Mouse (Mus musculus) hindbrain, embryonic 10.5 days (tissue): ENCODE data around the gene Zfp804b. TPM values are rescaled to one million over a fixed set of nuclear protein-coding genes. Genes with fewer than 3 reads are reported as not detected.

Experiments
- DNase-seq: peaks from one replicate; pipeline ENCODE4 v3.0.0-alpha.2; 2017; ENCODE audit warnings: low spot score
- H3K27ac ChIP-seq: fragments of 300-500 bp; sonication (generic); 2 replicates; pipeline ENCODE4 v1.5.1; 2016; ENCODE audit warnings: mild to moderate bottlenecking, moderate library complexity
- H3K27me3 ChIP-seq: fragments of 300-500 bp; sonication (generic); 2 replicates; pipeline ENCODE4 v1.6.1; 2016; ENCODE audit warnings: mild to moderate bottlenecking; ENCODE audit not compliant: poor library complexity, insufficient read depth, severe bottlenecking
- H3K36me3 ChIP-seq: fragments of 300-500 bp; sonication (generic); 2 replicates; pipeline ENCODE4 v1.6.1; 2016; ENCODE audit warnings: mild to moderate bottlenecking, moderate library complexity
- H3K4me1 ChIP-seq: fragments of 300-500 bp; sonication (generic); replicated peaks from 2 replicates; pipeline ENCODE4 v1.6.1; 2016; ENCODE audit warnings: mild to moderate bottlenecking
- H3K4me3 ChIP-seq: fragments of 300-500 bp; sonication (generic); 2 replicates; pipeline ENCODE4 v1.5.1; 2016; ENCODE audit warnings: mild to moderate bottlenecking, moderate library complexity
- H3K9me3 ChIP-seq: fragments of 300-500 bp; sonication (generic); 2 replicates; pipeline ENCODE4 v1.6.1; 2016; ENCODE audit warnings: mild to moderate bottlenecking, moderate library complexity
- WGBS: fragments of 180-500 bp; shearing (Covaris S2); methylation state at CpG from one replicate; pipeline ENCODE4 v1.1.7; 2016; 5-methylcytosine and 5-hydroxymethylcytosine counted together
- polyA plus RNA-seq: library from polyadenylated mRNA; unstranded; fragments of >200 nt; fragmentation: Nextera tagmentation; extraction: Ambion mirVana; gene quantifications from 2 replicates; pipeline ENCODE4 v1.2.1, GENCODE M21; 2016

Gene Zfp804b
- polyA plus RNA-seq, 1 experiment from 2014 or later: 0.22 TPM

DNA sequence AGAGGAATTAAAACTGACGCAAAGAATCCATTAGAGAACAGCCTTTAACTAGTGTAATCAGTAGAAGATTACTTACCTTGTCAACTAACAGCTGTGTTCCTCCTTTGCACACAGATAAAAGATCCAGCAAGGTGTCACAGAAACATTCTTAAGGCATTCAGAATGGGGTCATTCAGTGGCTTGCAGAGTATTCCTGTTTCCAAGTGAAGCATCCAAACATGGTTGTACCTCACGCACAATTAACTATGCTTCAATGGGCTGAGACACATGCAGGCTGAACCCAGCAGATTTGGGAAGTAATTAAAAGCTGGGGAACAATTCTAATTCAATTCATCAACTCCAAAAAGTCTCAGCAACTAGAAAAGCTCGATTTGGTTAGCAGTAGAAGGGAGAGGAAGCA lies 337.1 kb downstream of the Zfp804b start:
- no peaks in the 10 kb centered on the region for H3K4me1 ChIP-seq
- 51% methylated on average over 3 of the region's 3 CpGs for WGBS
- no peak for DNase-seq
- no peaks in the 10 kb centered on the region for H3K9me3 ChIP-seq
- no peaks in the 10 kb centered on the region for H3K36me3 ChIP-seq
- no peak overlapping the region for H3K4me3 ChIP-seq
- no peak overlapping the region for H3K27ac ChIP-seq
- H3K27me3 ChIP-seq: no peaks in the 10 kb centered on the region

GRCm38 (mm10) chr5:6983993-6984392 lies 360.6 kb downstream of the Zfp804b start:
- WGBS: 90% methylated on average over 4 of the region's 4 CpGs
- H3K36me3 ChIP-seq: no peaks in the 10 kb centered on the region
- H3K4me3 ChIP-seq: no peak overlapping the region
- no peaks in the 10 kb centered on the region for H3K4me1 ChIP-seq
- H3K27ac ChIP-seq: no peak overlapping the region
- H3K9me3 ChIP-seq: no peaks in the 10 kb centered on the region
- no peaks in the 10 kb centered on the region for H3K27me3 ChIP-seq
- DNase-seq: no peak

GRCm38 (mm10) chr5:6934837-6935236 lies 409.7 kb downstream of the Zfp804b start:
- Histone ChIP-seq H3K27ac (no peak overlapping the region), H3K36me3 (no peaks in the 10 kb centered on the region), H3K4me1 (no peaks in the 10 kb centered on the region), H3K4me3 (no peak overlapping the region), H3K27me3 (no peaks in the 10 kb centered on the region), H3K9me3 (no peaks in the 10 kb centered on the region)
- 83% methylated on average over 1 of the region's 1 CpGs for WGBS
- no peak for DNase-seq

- no peaks in the 10 kb centered on the region for H3K9me3 ChIP-seq
- H3K27ac ChIP-seq: no peak overlapping the region
- H3K27me3 ChIP-seq: no peaks in the 10 kb centered on the region
- no peaks in the 10 kb centered on the region for H3K36me3 ChIP-seq
- H3K4me3 ChIP-seq: no peak overlapping the region
- WGBS: 83% methylated on average over 3 of the region's 3 CpGs
- no peaks in the 10 kb centered on the region for H3K4me1 ChIP-seq
- DNase-seq: no peak
These were observed 433.3 kb downstream of the Zfp804b start for GRCm38 (mm10) chr5:6911290-6911689.

GRCm38 (mm10) chr5:6881396-6881795 lies 463.2 kb downstream of the Zfp804b start:
- H3K4me1 ChIP-seq: no peaks in the 10 kb centered on the region
- H3K4me3 ChIP-seq: no peak overlapping the region
- H3K27me3 ChIP-seq: no peaks in the 10 kb centered on the region
- H3K36me3 ChIP-seq: no peaks in the 10 kb centered on the region
- no peak for DNase-seq
- H3K27ac ChIP-seq: no peak overlapping the region
- no peaks in the 10 kb centered on the region for H3K9me3 ChIP-seq

- Histone ChIP-seq H3K27ac (no peak overlapping the region), H3K4me3 (no peak overlapping the region), H3K27me3 (no peaks in the 10 kb centered on the region), H3K36me3 (no peaks in the 10 kb centered on the region), H3K4me1 (no peaks in the 10 kb centered on the region), H3K9me3 (no peaks in the 10 kb centered on the region)
- no peak for DNase-seq
- WGBS: 92% methylated on average over 6 of the region's 6 CpGs
These were observed 473.0 kb downstream of the Zfp804b start for GRCm38 (mm10) chr5:6871566-6871965.

DNA sequence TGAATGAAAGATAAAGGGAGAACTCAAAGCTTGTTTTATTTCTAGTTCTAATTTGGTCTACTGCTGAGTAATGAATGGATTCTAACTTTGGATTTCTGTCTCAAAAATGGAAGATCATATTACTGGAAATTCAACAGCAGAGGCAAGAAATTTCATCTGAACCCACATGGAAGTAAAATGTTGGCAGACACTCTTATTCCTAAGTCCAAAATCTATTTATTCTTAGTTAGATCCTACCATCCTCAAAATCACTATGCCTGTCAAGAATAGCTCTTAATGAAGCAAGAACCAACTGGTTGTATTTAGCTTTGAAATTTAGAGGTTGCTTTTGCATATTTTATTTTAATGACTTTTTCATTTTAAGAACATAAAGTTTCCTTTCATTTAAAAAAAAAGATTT lies 473.6 kb downstream of the Zfp804b start:
- H3K4me1 ChIP-seq: no peaks in the 10 kb centered on the region
- DNase-seq: no peak
- H3K27ac ChIP-seq: no peak overlapping the region
- H3K4me3 ChIP-seq: no peak overlapping the region
- H3K27me3 ChIP-seq: no peaks in the 10 kb centered on the region
- no peaks in the 10 kb centered on the region for H3K36me3 ChIP-seq
- H3K9me3 ChIP-seq: no peaks in the 10 kb centered on the region

GRCm38 (mm10) chr5:6795396-6795795 lies 549.2 kb downstream of the Zfp804b start:
- Histone ChIP-seq H3K4me1 (no peaks in the 10 kb centered on the region), H3K9me3 (no peaks in the 10 kb centered on the region), H3K27ac (no peak overlapping the region), H3K36me3 (no peaks in the 10 kb centered on the region), H3K4me3 (no peak overlapping the region), H3K27me3 (no peaks in the 10 kb centered on the region)
- WGBS: 84% methylated on average over 2 of the region's 2 CpGs
- no peak for DNase-seq

DNA sequence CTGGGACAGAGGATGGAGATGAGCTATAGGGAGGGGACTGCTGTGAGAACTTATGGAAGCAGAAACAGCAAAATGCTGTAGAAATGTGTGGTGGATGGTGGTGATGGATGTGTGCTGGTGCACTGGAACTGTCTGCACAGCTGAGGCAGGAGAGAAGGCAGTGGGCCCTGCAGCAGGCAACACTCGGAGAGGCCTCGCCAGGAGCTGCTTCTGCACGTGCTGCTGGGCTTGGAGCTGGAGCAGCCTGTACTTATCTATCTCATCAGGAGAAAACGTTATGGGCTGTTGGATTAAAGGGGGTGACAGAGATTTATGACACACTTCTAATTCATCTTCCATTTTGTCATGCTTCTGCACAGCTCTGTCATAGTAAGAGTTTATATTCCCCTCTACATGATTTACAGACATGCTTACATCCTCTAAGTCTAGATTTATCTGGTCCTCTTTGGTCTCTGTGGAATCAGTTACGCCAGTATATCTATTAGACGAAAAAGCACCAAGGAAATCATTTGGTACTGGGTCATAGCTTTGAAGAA lies 575.1 kb downstream of the Zfp804b start:
- no peaks in the 10 kb centered on the region for H3K4me1 ChIP-seq
- H3K9me3 ChIP-seq: no peaks in the 10 kb centered on the region
- DNase-seq: no peak
- H3K27me3 ChIP-seq: no peaks in the 10 kb centered on the region
- WGBS: 84% methylated on average over 6 of the region's 6 CpGs
- no peak overlapping the region for H3K4me3 ChIP-seq
- no peaks in the 10 kb centered on the region for H3K36me3 ChIP-seq
- no peak overlapping the region for H3K27ac ChIP-seq

Other genes starting within 250 kb of the Zfp804b start
- 0.07 TPM in 1 of 2 replicates, not detected in the other for gene Tex47, start 40.6 kb downstream of the Zfp804b start, polyA plus RNA-seq